Mouse (Mus musculus) lung, postnatal 10 days (tissue): ENCODE measurements around the gene Cda.

ENCODE experiments used
- DNase-seq: peaks from one replicate; pipeline ENCODE4 v3.0.0; 2021

Cda gene

DNA sequence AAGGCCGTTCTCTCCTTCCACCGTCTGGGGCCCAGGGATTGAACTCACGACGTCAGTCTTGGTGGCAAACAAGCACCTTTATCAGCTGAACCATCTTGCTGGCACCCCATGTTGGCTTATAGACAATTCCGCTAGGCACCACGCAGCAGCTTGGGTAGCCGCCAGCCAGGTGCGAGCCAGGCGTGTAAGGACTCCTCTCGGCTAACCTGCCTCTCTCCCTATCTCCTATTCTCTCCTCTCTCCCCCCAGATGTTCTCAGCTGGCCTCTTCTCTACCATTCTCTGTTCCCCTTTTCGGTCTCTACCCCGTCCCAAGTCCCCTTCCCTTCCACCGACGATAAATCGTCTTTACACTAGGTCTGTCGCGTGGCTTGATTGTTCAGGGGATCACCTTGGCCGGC lies 64.0 kb downstream of the Cda start:
- DNase-seq, result no peak

DNA sequence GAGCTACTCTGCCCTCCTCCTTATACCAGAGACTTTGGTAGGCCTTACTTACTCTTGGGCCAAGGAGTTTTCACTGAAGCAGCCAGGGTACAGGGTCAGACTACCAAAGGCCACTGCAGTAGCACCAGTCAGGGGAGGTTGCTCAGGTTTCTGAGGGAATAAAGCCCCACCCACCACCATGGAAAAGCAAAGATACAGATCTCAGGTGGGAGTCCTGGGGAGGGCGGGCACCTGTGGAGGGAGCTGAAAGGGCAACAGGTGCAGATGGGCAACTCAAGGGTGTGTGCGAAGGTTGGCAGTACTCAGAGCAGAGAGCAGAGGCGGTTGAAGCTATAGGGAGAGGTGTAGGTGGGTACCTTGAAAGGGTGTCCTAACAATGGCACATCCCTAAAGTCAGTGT lies 64.8 kb downstream of the Cda start:
- DNase-seq, result no peak

DNA sequence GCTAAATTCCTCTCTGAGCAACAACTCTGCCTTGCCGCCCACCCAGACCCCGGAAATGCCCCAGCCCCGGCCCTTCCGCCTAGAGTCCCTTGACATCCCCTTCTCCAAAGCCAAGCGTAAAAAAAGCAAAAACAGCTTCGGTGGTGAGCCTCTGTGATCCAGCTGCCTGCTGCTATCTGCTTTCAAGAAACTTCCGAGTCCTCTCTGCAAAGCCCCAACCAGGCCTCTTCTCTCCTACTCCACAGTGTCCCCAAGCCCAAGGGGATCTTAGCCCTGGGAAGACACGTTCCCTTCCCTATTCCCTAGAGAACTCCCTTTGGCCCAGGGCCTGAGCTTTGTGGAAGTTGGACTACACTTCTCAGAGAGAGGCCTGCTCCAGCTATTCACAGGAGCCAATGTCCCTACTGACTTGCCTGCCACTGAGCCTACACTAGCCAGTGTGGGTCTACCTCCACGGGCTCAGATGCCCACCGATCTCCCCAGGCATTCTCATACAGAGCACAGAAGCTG lies 66.5 kb downstream of the Cda start:
- DNase-seq, result no peak

DNA sequence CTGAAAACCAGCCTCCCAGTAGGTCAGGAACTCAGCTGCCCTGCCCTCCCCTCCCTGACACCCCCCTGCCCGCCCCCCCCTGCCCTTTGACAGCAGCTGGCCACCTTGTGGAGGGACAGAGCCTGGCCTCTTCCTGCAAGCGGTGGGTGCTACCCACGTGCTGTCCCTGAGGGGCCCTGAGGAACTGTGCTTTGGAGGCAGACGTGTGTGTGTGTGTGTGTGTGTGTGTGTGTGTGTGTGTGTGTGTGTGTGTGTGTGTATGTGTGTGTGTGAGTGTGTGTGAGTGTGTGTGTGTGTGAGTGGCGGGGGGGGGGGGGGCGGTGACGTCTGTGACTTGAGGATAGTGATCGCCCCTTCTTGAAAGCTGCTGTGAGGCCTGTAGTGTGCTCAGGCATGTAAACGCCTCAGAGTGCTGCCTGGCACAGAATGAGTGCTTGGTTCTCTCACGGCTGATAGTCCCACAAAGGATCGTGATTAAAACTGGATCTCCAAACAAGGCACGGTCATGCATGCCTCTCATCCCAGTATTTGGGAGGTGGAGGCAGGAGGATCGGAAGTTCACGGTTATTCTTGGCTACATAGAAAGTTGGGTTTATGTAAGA lies 73.7 kb downstream of the Cda start:
- no peak for DNase-seq

DNA sequence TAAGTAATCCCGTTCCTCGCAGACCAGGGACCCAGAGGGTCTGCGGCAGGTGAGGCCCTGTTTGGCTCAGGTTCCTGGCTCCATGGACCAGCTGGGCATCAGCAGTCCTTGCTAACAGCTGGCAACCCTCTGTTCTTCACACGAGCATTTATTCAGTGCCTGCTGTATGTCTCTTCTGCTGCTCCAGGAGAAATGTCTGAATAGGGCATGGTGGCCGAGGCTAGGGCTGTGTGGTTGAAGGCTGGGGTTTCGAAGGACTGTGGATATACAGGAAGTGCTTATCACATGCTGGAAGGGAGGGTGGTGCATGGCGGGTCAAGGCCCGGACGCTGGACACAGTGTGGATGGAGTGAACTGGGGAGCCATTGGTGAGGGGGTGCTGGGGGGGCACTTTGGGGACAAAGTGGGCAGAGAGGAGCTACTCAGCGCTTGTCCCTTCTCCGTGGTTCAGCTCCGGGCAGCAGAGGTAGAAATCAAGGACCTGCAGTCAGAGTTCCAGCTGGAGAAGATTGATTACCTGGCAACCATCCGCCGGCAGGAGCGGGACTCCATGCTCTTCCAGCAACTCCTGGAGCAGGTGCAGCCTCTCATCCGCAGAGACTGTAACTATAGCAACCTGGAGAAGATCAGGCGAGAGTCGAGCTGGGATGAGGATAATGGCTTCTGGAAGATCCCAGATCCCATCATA lies 74.4 kb downstream of the Cda start:
- DNase-seq, result no peak

DNA sequence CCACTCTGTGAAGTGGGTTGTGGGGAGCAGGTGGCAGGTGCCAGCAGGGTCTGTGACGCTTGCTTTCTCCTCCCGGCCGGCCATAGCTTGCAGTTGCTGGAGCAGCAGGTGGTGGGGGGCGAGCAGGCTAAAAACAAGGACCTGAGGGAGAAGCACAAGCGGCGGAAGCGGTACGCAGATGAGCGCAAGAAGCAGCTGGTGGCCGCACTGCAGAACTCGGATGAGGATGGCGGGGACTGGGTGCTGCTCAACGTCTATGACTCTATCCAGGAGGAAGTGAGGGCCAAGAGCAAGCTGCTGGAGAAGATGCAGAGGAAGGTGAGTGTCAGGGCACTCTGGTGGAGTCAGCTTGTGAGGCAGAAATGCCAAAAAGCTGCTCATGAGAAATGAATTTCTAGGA lies 75.8 kb downstream of the Cda start:
- DNase-seq, result no peak

DNA sequence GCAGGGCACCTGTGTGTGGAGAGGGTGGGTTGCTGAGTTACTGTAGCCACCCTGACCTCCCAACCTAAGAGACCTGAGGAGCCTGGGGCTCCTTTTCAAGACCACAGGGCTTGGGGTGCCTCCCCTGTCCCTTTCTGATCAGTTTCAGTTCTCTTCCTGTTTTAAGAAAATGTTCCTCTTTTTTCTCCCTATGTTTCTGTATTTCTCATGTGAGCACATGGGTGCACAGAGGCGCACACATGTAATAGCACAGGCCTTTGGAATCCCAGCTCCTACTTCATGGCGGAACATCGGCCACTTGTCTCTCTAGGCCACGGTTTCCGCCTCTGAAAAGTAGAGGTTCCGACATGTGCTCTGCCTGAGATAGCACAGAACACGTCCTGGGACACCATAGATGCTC lies 79.1 kb downstream of the Cda start:
- DNase-seq, result no peak
